Mouse (Mus musculus) limb, embryonic 14.5 days (tissue): ENCODE results near the gene Col4a6. TPM values are rescaled to one million over a fixed set of nuclear protein-coding genes. Genes with fewer than 3 reads are reported as not detected.

ENCODE experiments used
- ATAC-seq: fragments of 200-750 bp; cut with Nextera tagmentation; 2 replicates; pipeline ENCODE4 v1.8.0; 2017; ENCODE audit warnings: low read depth, moderate number of reproducible peaks, moderate TSS enrichment; ENCODE audit not compliant: low FRiP score
- DNase-seq: peaks from one replicate; pipeline ENCODE4 v3.0.0-alpha.2; 2015; ENCODE audit warnings: low spot score
- H3K27ac ChIP-seq: fragments of 300-500 bp; sonication (generic); replicated peaks from 2 replicates; pipeline ENCODE4 v1.5.1; 2014; ENCODE audit warnings: low read depth, mild to moderate bottlenecking, low read length, moderate library complexity, mixed read lengths
- H3K27me3 ChIP-seq: fragments of 300-500 bp; sonication (generic); 2 replicates; pipeline ENCODE4 v1.6.1; 2014; ENCODE audit warnings: low read length, mixed read lengths; ENCODE audit not compliant: control insufficient read depth, insufficient read depth
- H3K36me3 ChIP-seq: fragments of 300-500 bp; sonication (generic); 2 replicates; pipeline ENCODE4 v1.6.1; 2014; ENCODE audit warnings: mild to moderate bottlenecking, low read length, moderate library complexity, mixed read lengths; ENCODE audit not compliant: control insufficient read depth, insufficient read depth
- H3K4me1 ChIP-seq: fragments of 300-500 bp; sonication (generic); 2 replicates; pipeline ENCODE4 v1.6.1; 2014; ENCODE audit warnings: antibody characterized with exemption, low read length, mixed read lengths; ENCODE audit not compliant: control insufficient read depth, insufficient read depth
- H3K4me2 ChIP-seq: fragments of 300-500 bp; sonication (generic); replicated peaks from 2 replicates; pipeline ENCODE4 v1.6.1; 2014; ENCODE audit warnings: low read depth, mild to moderate bottlenecking, low read length, moderate library complexity; ENCODE audit not compliant: severe bottlenecking
- H3K4me3 ChIP-seq: fragments of 300-500 bp; sonication (generic); replicated peaks from 2 replicates; pipeline ENCODE4 v1.5.1; 2014; ENCODE audit warnings: low read length
- H3K9ac ChIP-seq: fragments of 300-500 bp; sonication (generic); 2 replicates; pipeline ENCODE4 v1.6.1; 2014; ENCODE audit warnings: mild to moderate bottlenecking, low read depth, low read length, moderate library complexity; ENCODE audit not compliant: severe bottlenecking
- H3K9me3 ChIP-seq: fragments of 300-500 bp; sonication (generic); 2 replicates; pipeline ENCODE4 v1.6.1; 2016; ENCODE audit warnings: low read length; ENCODE audit not compliant: control insufficient read depth
- POLR2A ChIP-seq: fragments of 200-500 bp; IDR thresholded peaks from 2 replicates; pipeline ENCODE4 v1.8.0; 2012; ENCODE audit warnings: inconsistent platforms, mild to moderate bottlenecking, moderate library complexity, borderline replicate concordance; ENCODE audit not compliant: insufficient read depth, insufficient read length; ENCODE audit errors: extremely low read depth
- WGBS: fragments of 180-500 bp; shearing (Covaris S2); extraction: QIAGEN DNeasy Blood & Tissue Kit; methylation state at CpG from one replicate; pipeline ENCODE4 v1.1.7; 2014; 5-methylcytosine and 5-hydroxymethylcytosine counted together
- polyA plus RNA-seq, 2 experiments: library from polyadenylated mRNA; depleted of rRNA in 1 of 2; stranded (reverse) in 1 of 2; unstranded in 1 of 2; fragments of >200 nt; fragmentation: Nextera tagmentation in 1 of 2; extraction: Ambion mirVana in 1 of 2; gene quantifications; 2 replicates each; pipeline versions ENCODE4 v1.2.1 to v1.2.3; 2012 to 2014

Col4a6 gene
- polyA plus RNA-seq, 2 experiments = 2.1 to 2.6 TPM

- ATAC-seq (no peak), DNase-seq (no peak)
- no peak overlapping the region for H3K4me2 ChIP-seq
- no peak overlapping the region for H3K27ac ChIP-seq
- H3K27me3 ChIP-seq = 0 out of 2 replicates have a peak, but pooled peaks cover 3% of the 10 kb centered on the region
- no peaks in the 10 kb centered on the region for H3K4me1 ChIP-seq
- H3K9me3 ChIP-seq = no peaks in the 10 kb centered on the region
- no peak overlapping the region for H3K4me3 ChIP-seq
- no peak for TF ChIP-seq POLR2A
- WGBS = 56% methylated on average over 3 of the region's 3 CpGs
- H3K9ac ChIP-seq = no peak overlapping the region
- no peaks in the 10 kb centered on the region for H3K36me3 ChIP-seq
These were observed 313.5 kb downstream of the Col4a6 start for GRCm38 (mm10) chrX:141160371-141160770.

GRCm38 (mm10) chrX:141158160-141158559 is 315.7 kb downstream of the Col4a6 start:
- ATAC-seq (no peak), DNase-seq (no peak)
- H3K9ac ChIP-seq = no peak overlapping the region
- H3K4me2 ChIP-seq = no peak overlapping the region
- H3K36me3 ChIP-seq = no peaks in the 10 kb centered on the region
- WGBS = 46% methylated on average over 4 of the region's 4 CpGs
- H3K27me3 ChIP-seq = 0 out of 2 replicates have a peak, but pooled peaks cover 3% of the 10 kb centered on the region
- no peak overlapping the region for H3K27ac ChIP-seq
- H3K4me1 ChIP-seq = no peaks in the 10 kb centered on the region
- no peak overlapping the region for H3K4me3 ChIP-seq
- no peak for TF ChIP-seq POLR2A
- no peaks in the 10 kb centered on the region for H3K9me3 ChIP-seq

GRCm38 (mm10) chrX:141157626-141158025 is 316.2 kb downstream of the Col4a6 start:
- H3K27ac ChIP-seq = no peak overlapping the region
- H3K4me3 ChIP-seq = no peak overlapping the region
- H3K9me3 ChIP-seq = no peaks in the 10 kb centered on the region
- TF ChIP-seq POLR2A = no peak
- no peaks in the 10 kb centered on the region for H3K36me3 ChIP-seq
- H3K27me3 ChIP-seq = 0 out of 2 replicates have a peak, but pooled peaks cover 3% of the 10 kb centered on the region
- DNase-seq (no peak), ATAC-seq (no peak)
- H3K9ac ChIP-seq = no peak overlapping the region
- H3K4me2 ChIP-seq = no peak overlapping the region
- H3K4me1 ChIP-seq = no peaks in the 10 kb centered on the region
- 57% methylated on average over 4 of the region's 4 CpGs for WGBS

- no peak for ATAC-seq
- Histone ChIP-seq H3K4me1 (no peaks in the 10 kb centered on the region), H3K9me3 (no peaks in the 10 kb centered on the region), H3K9ac (no peak overlapping the region), H3K27me3 (no peaks in the 10 kb centered on the region), H3K4me3 (no peak overlapping the region), H3K36me3 (no peaks in the 10 kb centered on the region), H3K4me2 (no peak overlapping the region), H3K27ac (no peak overlapping the region)
- no peak for TF ChIP-seq POLR2A
- peak; percentile 35 for DNase-seq
- 6% methylated on average over 2 of the region's 2 CpGs for WGBS
These were observed 317.2 kb downstream of the Col4a6 start for GRCm38 (mm10) chrX:141156696-141157095.

DNA sequence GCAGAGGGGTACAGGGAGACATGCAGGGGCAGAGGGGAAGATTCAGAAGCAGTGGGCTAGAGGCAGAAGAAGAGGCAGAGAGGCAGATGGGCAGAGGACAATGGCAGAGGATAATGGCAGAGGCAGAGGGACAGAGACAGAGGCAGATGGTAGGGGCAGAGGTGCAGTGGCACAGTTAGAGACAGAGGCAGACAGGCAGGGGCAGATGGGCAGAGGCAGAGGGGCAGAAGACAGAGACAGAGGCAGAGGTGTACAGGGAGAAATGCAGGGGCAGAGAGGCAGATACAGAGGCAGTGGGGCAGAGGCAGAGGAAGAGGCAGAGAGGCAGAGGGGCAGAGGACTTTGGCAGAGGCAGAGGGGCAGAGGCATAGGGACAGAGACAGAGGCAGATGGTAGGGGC is 322.7 kb downstream of the Col4a6 start:
- Histone ChIP-seq H3K9me3 (no peaks in the 10 kb centered on the region), H3K36me3 (no peaks in the 10 kb centered on the region), H3K27me3 (no peaks in the 10 kb centered on the region), H3K4me3 (no peak overlapping the region), H3K27ac (no peak overlapping the region), H3K4me2 (no peak overlapping the region), H3K4me1 (no peaks in the 10 kb centered on the region), H3K9ac (no peak overlapping the region)
- no peak for TF ChIP-seq POLR2A
- DNase-seq (no peak), ATAC-seq (no peak)

GRCm38 (mm10) chrX:141150290-141150689 is 323.6 kb downstream of the Col4a6 start:
- no peak overlapping the region for H3K4me2 ChIP-seq
- DNase-seq = no peak
- ATAC-seq = no peak
- H3K36me3 ChIP-seq = no peaks in the 10 kb centered on the region
- H3K9ac ChIP-seq = no peak overlapping the region
- no peak overlapping the region for H3K27ac ChIP-seq
- H3K27me3 ChIP-seq = no peaks in the 10 kb centered on the region
- TF ChIP-seq POLR2A = no peak
- H3K4me1 ChIP-seq = no peaks in the 10 kb centered on the region
- H3K9me3 ChIP-seq = no peaks in the 10 kb centered on the region
- H3K4me3 ChIP-seq = no peak overlapping the region
